In genomic region chr4:138866413-138866812, GRCm38 (mm10) we compare ENCODE assay signal across 9 mouse cellular contexts. TPM values are rescaled to one million over a fixed set of nuclear protein-coding genes. Genes with fewer than 3 reads are reported as not detected.
DNase-seq lines count a peak whose midpoint lies in the region; ATAC-seq and TF ChIP-seq lines count a peak whose summit lies in the region.
"Had no signal": no experiment of that assay in that cellular context is flagged by ENCODE, and none has a peak within 500 bp of the region (broad histone marks: within the 10 kb centered on the region; RNA-seq: fewer than 3 reads in every experiment).

No protein-coding gene starts in this region.

- no peaks in the 10 kb centered on the region for H3K4me1 ChIP-seq in lung, embryonic 14.5 days (ENCODE audit: insufficient read depth)
- H3K4me1 ChIP-seq: heart, embryonic 15.5 days had no signal

- H3K27ac ChIP-seq in lung, embryonic 14.5 days (ENCODE audit: low read depth) = no peak overlapping the region
- H3K27ac ChIP-seq: heart, embryonic 15.5 days had no signal

- H3K4me3 ChIP-seq in lung, embryonic 14.5 days (ENCODE audit: low read depth, low read length) = no peak overlapping the region
- H3K4me3 ChIP-seq: heart, embryonic 15.5 days had no signal

- 11% methylated on average over 7 of the region's 7 CpGs for WGBS in lung, embryonic 14.5 days

- peak; percentile 94 for TF ChIP-seq CTCF in lung, embryonic 14.5 days (IDR thresholded peaks at IDR 0.05; ENCODE audit: low read depth)

- no peak overlapping the region for H3K4me2 ChIP-seq in lung, embryonic 14.5 days
- H3K4me2 ChIP-seq: heart, embryonic 15.5 days had no signal

- H3K36me3 ChIP-seq in lung, embryonic 14.5 days (ENCODE audit: insufficient read depth) = no peaks in the 10 kb centered on the region
- H3K36me3 ChIP-seq: heart, embryonic 15.5 days had no signal

- DNase-seq in 3T3-L1 (ENCODE audit: low read depth, low spot score) = peak; percentile 89
- peak; percentile 81 for DNase-seq in brain, adult 2 months (ENCODE audit: low read depth, low spot score)
- DNase-seq in kidney, postnatal 10 days = peak; percentile 87
- peak; percentile 90 for DNase-seq in lung, embryonic 14.5 days
- DNase-seq in retina, postnatal 1 day = peak; percentile 80
- peak; percentile 63 to 75 for DNase-seq in urinary bladder, postnatal 36 days (ENCODE audit: low spot score in 2 of 2)

- peak; percentile 26 for ATAC-seq in CD4-positive, CD25-positive, alpha-beta regulatory T cell, adult 4 months
- peak; percentile 38; the same call in 1 of the 2 replicates for ATAC-seq in frontal cortex, adult (ENCODE audit: low TSS enrichment)
- no peak for ATAC-seq in lung, embryonic 14.5 days (ENCODE audit: insufficient read depth)

- no peaks in the 10 kb centered on the region for H3K27me3 ChIP-seq in lung, embryonic 14.5 days (ENCODE audit: insufficient read depth, low read length)

- no peak overlapping the region for H3K9ac ChIP-seq in lung, embryonic 14.5 days
- H3K9ac ChIP-seq: heart, embryonic 15.5 days had no signal

- no peaks in the 10 kb centered on the region for H3K9me3 ChIP-seq in lung, embryonic 14.5 days (ENCODE audit: low read depth, low read length)
- H3K9me3 ChIP-seq: heart, embryonic 15.5 days had no signal

RNA-seq across cellular contexts. Expression of gene Pla2g5, which starts 3.1 kb away (rescaled TPM):
- not detected for polyA plus RNA-seq in CD4-positive, CD25-positive, alpha-beta regulatory T cell, adult 4 months (2017; shearing (Covaris generic))
- polyA plus RNA-seq in lung, embryonic 14.5 days (2014; fragmentation: Nextera tagmentation; extraction: Ambion mirVana) = 0.46 and 0.61 TPM in 2 replicates

RNA-seq across cellular contexts. Expression of gene Gm13030, which starts 7.4 kb away (rescaled TPM):
- polyA plus RNA-seq in CD4-positive, CD25-positive, alpha-beta regulatory T cell, adult 4 months (2017; shearing (Covaris generic)) = not detected
- not detected in 2 replicates for polyA plus RNA-seq in lung, embryonic 14.5 days (2014; fragmentation: Nextera tagmentation; extraction: Ambion mirVana)
- polyA plus RNA-seq: heart, embryonic 15.5 days had no signal

RNA-seq across cellular contexts. Expression of gene Pla2g2e, which starts 11.3 kb away (rescaled TPM):
- not detected for polyA plus RNA-seq in CD4-positive, CD25-positive, alpha-beta regulatory T cell, adult 4 months (2017; shearing (Covaris generic))
- not detected in 2 replicates for polyA plus RNA-seq in lung, embryonic 14.5 days (2014; fragmentation: Nextera tagmentation; extraction: Ambion mirVana)
- polyA plus RNA-seq: heart, embryonic 15.5 days had no signal

RNA-seq across cellular contexts. Expression of gene Otud3, which starts 47.3 kb away (rescaled TPM):
- polyA plus RNA-seq in CD4-positive, CD25-positive, alpha-beta regulatory T cell, adult 4 months (2017; shearing (Covaris generic)) = under 1 TPM in 1 of 2 experiments, not detected in 1; 0.62 TPM
- polyA plus RNA-seq in lung, embryonic 14.5 days (2014; fragmentation: Nextera tagmentation; extraction: Ambion mirVana) = 3.0 and 3.2 TPM in 2 replicates
